Mouse (Mus musculus): ENCODE results near the gene Tubb2a. TPM values are rescaled to one million over a fixed set of nuclear protein-coding genes. Genes with fewer than 3 reads are reported as not detected.

Gene Tubb2a
- polyA plus RNA-seq, 1 experiment: 304 TPM

DNA sequence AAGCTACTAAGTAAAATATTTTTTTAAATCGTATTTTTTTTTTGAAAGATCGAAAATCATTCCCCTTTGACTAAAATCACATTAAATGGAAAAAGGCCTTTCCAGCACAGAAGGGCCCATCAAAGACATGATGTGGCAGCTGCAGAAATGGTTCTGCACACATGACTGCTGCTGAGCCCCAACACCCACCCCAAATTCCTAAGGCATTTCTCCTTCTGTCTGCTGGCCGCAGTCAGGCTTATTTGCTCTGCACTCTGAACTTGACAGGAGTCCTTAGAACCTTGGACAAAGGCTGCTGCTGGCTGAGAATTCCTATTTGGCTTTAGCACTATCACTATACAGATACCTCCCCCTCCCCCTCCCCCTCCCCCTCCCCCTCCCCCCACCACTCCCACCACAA lies 5.0 kb downstream of the Tubb2a start:
- H3K79me3 ChIP-seq (ENCODE audit: low read depth): peaks cover 7% of the 10 kb centered on the region
- H3K27me3 ChIP-seq (ENCODE audit: control insufficient read depth, insufficient read depth, insufficient read length): no peaks in the 10 kb centered on the region
- TF ChIP-seq CEBPB (IDR thresholded peaks at IDR 0.05; ENCODE audit: low read depth) (no peak), MYOD1 (IDR thresholded peaks at IDR 0.05; ENCODE audit: control insufficient read depth, insufficient read length, low read depth) (peak; percentile 44), MAX (IDR thresholded peaks at IDR 0.05) (no peak), MYOG (IDR thresholded peaks at IDR 0.05; ENCODE audit: control insufficient read depth, extremely low read depth, insufficient read length) (no peak), USF1 (IDR thresholded peaks at IDR 0.05; ENCODE audit: low read depth) (peak; percentile 22)
- H3K36me3 ChIP-seq (ENCODE audit: control insufficient read depth, insufficient read depth): peaks cover 17% of the 10 kb centered on the region
- H3K4me3 ChIP-seq (ENCODE audit: insufficient read depth, poor library complexity, severe bottlenecking): no peak overlapping the region
- no peak overlapping the region for H3ac ChIP-seq (ENCODE audit: control insufficient read depth, insufficient read length, low read depth)
- H3K79me2 ChIP-seq (ENCODE audit: control insufficient read depth, insufficient read depth): peaks cover 16% of the 10 kb centered on the region

- Histone ChIP-seq H3K79me3 (ENCODE audit: low read depth) (peaks cover 3% of the 10 kb centered on the region), H3K79me2 (ENCODE audit: control insufficient read depth, insufficient read depth) (peaks cover 6% of the 10 kb centered on the region), H3K27me3 (ENCODE audit: control insufficient read depth, insufficient read depth, insufficient read length) (no peaks in the 10 kb centered on the region), H3K4me3 (ENCODE audit: insufficient read depth, poor library complexity, severe bottlenecking) (no peak overlapping the region), H3ac (ENCODE audit: control insufficient read depth, insufficient read length, low read depth) (no peak overlapping the region), H3K36me3 (ENCODE audit: control insufficient read depth, insufficient read depth) (peaks cover 17% of the 10 kb centered on the region)
- no peak for TF ChIP-seq FOSL1 (IDR thresholded peaks at IDR 0.05; ENCODE audit: insufficient read depth, low read length, poor library complexity, severe bottlenecking)
- no peak for TF ChIP-seq USF1 (IDR thresholded peaks at IDR 0.05; ENCODE audit: low read depth)
- TF ChIP-seq MYOD1 (IDR thresholded peaks at IDR 0.05; ENCODE audit: control insufficient read depth, insufficient read length, low read depth): no peak
- TF ChIP-seq MAX (IDR thresholded peaks at IDR 0.05): no peak
- no peak for TF ChIP-seq MYOG (IDR thresholded peaks at IDR 0.05; ENCODE audit: control insufficient read depth, extremely low read depth, insufficient read length)
- TF ChIP-seq CTCF (IDR thresholded peaks at IDR 0.05; ENCODE audit: control insufficient read depth, insufficient read depth, insufficient read length): no peak
- TF ChIP-seq CEBPB (IDR thresholded peaks at IDR 0.05; ENCODE audit: low read depth): no peak
Observed at GRCm38 (mm10) chr13:34071836-34072235, 6.0 kb downstream of the Tubb2a start.

DNA sequence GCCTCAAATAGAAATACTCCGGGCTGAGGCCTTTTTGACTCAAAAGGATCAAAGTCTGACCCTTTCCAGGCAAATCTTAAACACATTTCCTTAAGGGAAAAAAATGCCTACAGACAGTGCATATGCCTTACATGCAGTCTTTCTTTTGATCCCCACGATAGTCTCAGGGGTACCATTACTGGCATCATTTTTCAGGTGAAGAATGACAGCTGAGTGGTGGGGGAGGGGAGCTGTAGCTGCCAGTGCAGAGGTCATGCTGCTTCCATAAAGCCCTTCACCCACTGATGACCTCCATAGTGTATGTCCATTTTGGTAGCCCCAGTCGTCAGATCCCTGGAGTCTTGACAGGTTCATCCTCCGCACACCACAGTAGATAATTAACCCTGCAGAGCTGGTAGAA lies 7.5 kb downstream of the Tubb2a start:
- Histone ChIP-seq H3K27me3 (ENCODE audit: control insufficient read depth, insufficient read depth, insufficient read length) (no peaks in the 10 kb centered on the region), H3K4me3 (ENCODE audit: insufficient read depth, poor library complexity, severe bottlenecking) (no peak overlapping the region), H3K36me3 (ENCODE audit: control insufficient read depth, insufficient read depth) (peaks cover 12% of the 10 kb centered on the region), H3ac (ENCODE audit: control insufficient read depth, insufficient read length, low read depth) (no peak overlapping the region), H3K79me3 (ENCODE audit: low read depth) (peaks cover 1% of the 10 kb centered on the region), H3K79me2 (ENCODE audit: control insufficient read depth, insufficient read depth) (no peaks in the 10 kb centered on the region)
- TF ChIP-seq MYOG (IDR thresholded peaks at IDR 0.05; ENCODE audit: control insufficient read depth, extremely low read depth, insufficient read length) (no peak), MAX (IDR thresholded peaks at IDR 0.05) (no peak), FOSL1 (IDR thresholded peaks at IDR 0.05; ENCODE audit: insufficient read depth, low read length, poor library complexity, severe bottlenecking) (no peak), CEBPB (IDR thresholded peaks at IDR 0.05; ENCODE audit: low read depth) (no peak), MYOD1 (IDR thresholded peaks at IDR 0.05; ENCODE audit: control insufficient read depth, insufficient read length, low read depth) (no peak)

- no peaks in the 10 kb centered on the region for H3K79me2 ChIP-seq (ENCODE audit: control insufficient read depth, insufficient read depth)
- TF ChIP-seq CEBPB (IDR thresholded peaks at IDR 0.05; ENCODE audit: low read depth): no peak
- TF ChIP-seq MYOG (IDR thresholded peaks at IDR 0.05; ENCODE audit: control insufficient read depth, extremely low read depth, insufficient read length): no peak
- no peaks in the 10 kb centered on the region for H3K27me3 ChIP-seq (ENCODE audit: control insufficient read depth, insufficient read depth, insufficient read length)
- no peak overlapping the region for H3K4me3 ChIP-seq (ENCODE audit: insufficient read depth, poor library complexity, severe bottlenecking)
- H3K36me3 ChIP-seq (ENCODE audit: control insufficient read depth, insufficient read depth): no peaks in the 10 kb centered on the region
- H3ac ChIP-seq (ENCODE audit: control insufficient read depth, insufficient read length, low read depth): no peak overlapping the region
- H3K79me3 ChIP-seq (ENCODE audit: low read depth): no peaks in the 10 kb centered on the region
Observed at GRCm38 (mm10) chr13:34066351-34066750, 11.5 kb downstream of the Tubb2a start.

- H3ac ChIP-seq (ENCODE audit: control insufficient read depth, insufficient read length, low read depth): no peak overlapping the region
- no peaks in the 10 kb centered on the region for H3K36me3 ChIP-seq (ENCODE audit: control insufficient read depth, insufficient read depth)
- no peaks in the 10 kb centered on the region for H3K79me3 ChIP-seq (ENCODE audit: low read depth)
- TF ChIP-seq CEBPB (IDR thresholded peaks at IDR 0.05; ENCODE audit: low read depth) (no peak), MYOD1 (IDR thresholded peaks at IDR 0.05; ENCODE audit: control insufficient read depth, insufficient read length, low read depth) (no peak), MAX (IDR thresholded peaks at IDR 0.05) (no peak), CTCF (IDR thresholded peaks at IDR 0.05; ENCODE audit: control insufficient read depth, insufficient read depth, insufficient read length) (no peak)
- no peak overlapping the region for H3K4me3 ChIP-seq (ENCODE audit: insufficient read depth, poor library complexity, severe bottlenecking)
- no peaks in the 10 kb centered on the region for H3K79me2 ChIP-seq (ENCODE audit: control insufficient read depth, insufficient read depth)
- H3K27me3 ChIP-seq (ENCODE audit: control insufficient read depth, insufficient read depth, insufficient read length): no peaks in the 10 kb centered on the region
Observed at GRCm38 (mm10) chr13:34062466-34062865, 15.3 kb downstream of the Tubb2a start.

DNA sequence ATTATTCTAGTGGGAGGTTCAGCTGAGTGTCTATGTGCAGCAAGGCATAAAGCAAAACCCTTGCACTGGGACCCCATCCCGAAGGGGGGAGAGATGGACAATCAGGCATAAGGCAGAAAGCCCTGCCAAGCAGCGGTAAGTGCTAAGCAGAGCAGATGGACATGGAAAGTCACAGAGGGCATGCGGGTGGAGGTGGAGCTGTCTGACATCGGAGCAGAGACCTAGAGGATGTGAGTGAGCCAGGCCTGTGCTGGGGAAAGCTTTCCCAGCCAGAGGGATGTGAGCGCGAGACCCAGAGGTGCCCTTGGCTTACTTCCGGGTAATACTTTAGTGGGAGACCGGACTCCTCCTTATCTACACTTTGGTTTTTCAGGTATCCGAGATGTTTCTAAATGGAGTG lies 17.7 kb downstream of the Tubb2a start:
- H3K27me3 ChIP-seq (ENCODE audit: control insufficient read depth, insufficient read depth, insufficient read length): no peaks in the 10 kb centered on the region
- no peaks in the 10 kb centered on the region for H3K79me2 ChIP-seq (ENCODE audit: control insufficient read depth, insufficient read depth)
- no peak overlapping the region for H3K4me3 ChIP-seq (ENCODE audit: insufficient read depth, poor library complexity, severe bottlenecking)
- no peaks in the 10 kb centered on the region for H3K36me3 ChIP-seq (ENCODE audit: control insufficient read depth, insufficient read depth)
- H3K79me3 ChIP-seq (ENCODE audit: low read depth): no peaks in the 10 kb centered on the region
- no peak for TF ChIP-seq MYOD1 (IDR thresholded peaks at IDR 0.05; ENCODE audit: control insufficient read depth, insufficient read length, low read depth)
- no peak for TF ChIP-seq MAX (IDR thresholded peaks at IDR 0.05)
- no peak for TF ChIP-seq CTCF (IDR thresholded peaks at IDR 0.05; ENCODE audit: control insufficient read depth, insufficient read depth, insufficient read length)
- TF ChIP-seq CEBPB (IDR thresholded peaks at IDR 0.05; ENCODE audit: low read depth): no peak
- TF ChIP-seq MYOG (IDR thresholded peaks at IDR 0.05; ENCODE audit: control insufficient read depth, extremely low read depth, insufficient read length): no peak
- no peak for TF ChIP-seq USF1 (IDR thresholded peaks at IDR 0.05; ENCODE audit: low read depth)
- TF ChIP-seq FOSL1 (IDR thresholded peaks at IDR 0.05; ENCODE audit: insufficient read depth, low read length, poor library complexity, severe bottlenecking): no peak
- H3ac ChIP-seq (ENCODE audit: control insufficient read depth, insufficient read length, low read depth): no peak overlapping the region

Data from C2C12 (cell line).